Mouse (Mus musculus): ENCODE data around the gene Tbx6. TPM values are rescaled to one million over a fixed set of nuclear protein-coding genes. Genes with fewer than 3 reads are reported as not detected.

Gene Tbx6
- polyA plus RNA-seq, 1 experiment from 2014 or later, result 0.08 TPM

DNA sequence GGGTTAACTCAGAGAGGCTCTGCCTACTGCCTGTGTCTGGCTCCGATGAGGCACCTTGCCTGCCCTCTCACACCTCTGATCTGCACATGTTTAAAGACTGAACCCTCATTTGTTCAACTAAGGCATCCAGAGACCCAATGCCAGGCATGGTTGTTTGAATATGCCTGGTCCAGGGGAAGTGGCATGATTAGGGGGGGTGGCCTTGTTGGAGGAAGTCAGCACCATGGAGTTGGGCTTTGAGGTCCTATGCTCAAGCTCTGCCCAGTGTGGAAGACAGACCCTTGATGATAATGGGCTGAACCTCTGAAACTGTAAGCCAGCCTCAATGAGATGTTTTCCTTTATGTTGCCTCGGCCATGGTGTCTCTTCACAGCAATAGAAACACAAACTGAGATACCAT lies 7.9 kb upstream of the Tbx6 start:
- TF ChIP-seq EP300 (optimal IDR thresholded peaks at IDR 0.05) (no peak), CTCF (IDR thresholded peaks at IDR 0.05; ENCODE audit: low read depth) (no peak)
- 80% methylated on average over 2 of the region's 2 CpGs for WGBS
- no peaks in the 10 kb centered on the region for H3K27me3 ChIP-seq (ENCODE audit: control insufficient read depth, insufficient read depth, low read length)

DNA sequence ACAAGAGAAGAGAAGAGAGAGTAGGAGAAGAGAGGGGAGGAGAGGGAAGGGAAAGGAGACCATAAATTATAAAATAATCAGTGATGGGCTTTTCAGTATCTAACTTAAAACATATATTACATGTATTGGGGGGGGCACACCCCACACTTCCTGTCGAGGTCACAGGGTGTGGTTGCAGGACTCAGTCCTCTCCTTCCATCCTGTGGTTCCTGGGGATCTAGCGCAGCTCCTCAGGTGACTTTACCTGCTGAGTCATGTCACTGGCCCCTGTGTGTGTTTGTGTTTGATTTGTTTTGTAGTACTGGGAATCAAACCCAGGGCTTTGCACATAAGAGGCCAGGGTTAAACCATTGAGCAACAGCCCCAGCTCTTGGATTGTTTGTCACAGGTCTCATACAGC lies 6.8 kb upstream of the Tbx6 start:
- peaks cover 11% of the 10 kb centered on the region; the same call in 1 of the 2 replicates for H3K36me3 ChIP-seq (ENCODE audit: control insufficient read depth, insufficient read depth, low read length)
- no peak for ATAC-seq (ENCODE audit: low FRiP score, low TSS enrichment)
- H3K9ac ChIP-seq (ENCODE audit: low read length), result no peak overlapping the region
- no peak for DNase-seq (ENCODE audit: low spot score)
- H3K4me3 ChIP-seq (ENCODE audit: low read depth, low read length), result no peak overlapping the region
- no peak overlapping the region for H3K4me2 ChIP-seq (replicated peaks; ENCODE audit: low read depth)
- no peaks in the 10 kb centered on the region for H3K9me3 ChIP-seq (ENCODE audit: control insufficient read depth, low read length)
- H3K27ac ChIP-seq (replicated peaks), result peak overlapping the region; percentile 30; the same call in 1 of the 2 replicates
- H3K4me1 ChIP-seq (replicated peaks; ENCODE audit: control insufficient read depth, insufficient read depth), result peaks cover 5% of the 10 kb centered on the region; the same call in 1 of the 2 replicates
- 58% methylated on average over 2 of the region's 2 CpGs for WGBS
- H3K27me3 ChIP-seq (ENCODE audit: control insufficient read depth, insufficient read depth, low read length), result no peaks in the 10 kb centered on the region
- TF ChIP-seq CTCF (IDR thresholded peaks at IDR 0.05; ENCODE audit: low read depth) (no peak), EP300 (optimal IDR thresholded peaks at IDR 0.05) (no peak)

More for the DNA sequence above, 7.9 kb upstream of the Tbx6 start:
- no peak overlapping the region for H3K4me3 ChIP-seq (ENCODE audit: low read depth, low read length)
- H3K27ac ChIP-seq (replicated peaks), result no peak overlapping the region
- no peak overlapping the region for H3K4me2 ChIP-seq (replicated peaks; ENCODE audit: low read depth)
- peaks cover 5% of the 10 kb centered on the region; the same call in 1 of the 2 replicates for H3K4me1 ChIP-seq (replicated peaks; ENCODE audit: control insufficient read depth, insufficient read depth)
- no peak for ATAC-seq (ENCODE audit: low FRiP score, low TSS enrichment)
- no peak overlapping the region for H3K9ac ChIP-seq (ENCODE audit: low read length)
- peaks cover 11% of the 10 kb centered on the region; the same call in 1 of the 2 replicates for H3K36me3 ChIP-seq (ENCODE audit: control insufficient read depth, insufficient read depth, low read length)
- H3K9me3 ChIP-seq (ENCODE audit: control insufficient read depth, low read length), result no peaks in the 10 kb centered on the region
- no peak for DNase-seq (ENCODE audit: low spot score)

DNA sequence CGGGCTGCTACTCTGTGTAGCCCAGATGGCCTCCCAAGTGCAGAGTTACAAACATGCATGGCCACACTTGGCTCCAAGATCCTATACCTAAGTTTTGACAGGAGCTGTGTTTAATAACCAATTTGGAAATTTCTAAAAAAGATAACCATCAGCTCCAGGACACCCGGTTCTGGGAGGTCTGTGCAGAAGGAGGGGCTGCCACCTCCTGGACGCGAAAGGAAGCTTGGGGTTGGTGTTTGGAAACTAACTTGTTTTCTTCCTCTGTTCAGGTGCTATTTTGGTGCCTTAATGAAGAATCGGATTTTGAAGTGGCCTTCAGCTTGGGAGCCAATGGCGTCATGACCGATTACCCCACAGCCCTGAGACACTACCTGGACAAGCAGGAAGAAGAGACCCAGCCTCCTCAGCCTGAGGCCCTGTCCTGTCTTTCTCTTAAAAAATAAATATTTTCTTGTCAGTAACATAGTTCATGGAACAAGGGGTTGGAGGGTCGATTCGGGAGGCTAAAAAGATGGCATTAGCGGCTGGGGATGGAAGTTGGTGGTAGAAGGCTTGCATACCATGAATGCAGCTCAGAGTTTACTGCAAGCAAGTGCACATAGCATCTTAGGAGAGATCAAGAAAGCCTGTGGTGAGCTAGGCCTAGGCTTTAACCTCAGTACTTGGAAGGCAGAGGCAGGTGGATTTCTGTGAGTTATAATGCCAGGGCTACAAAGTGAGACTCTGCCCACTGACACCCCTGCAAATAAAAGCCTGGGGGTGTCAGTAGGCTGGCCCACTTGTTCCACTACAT lies 5.9 kb upstream of the Tbx6 start:
- WGBS, result 72% methylated on average over 10 of the region's 10 CpGs
- peaks cover 6% of the 10 kb centered on the region; the same call in 1 of the 2 replicates for H3K36me3 ChIP-seq (ENCODE audit: control insufficient read depth, insufficient read depth, low read length)
- no peaks in the 10 kb centered on the region for H3K27me3 ChIP-seq (ENCODE audit: control insufficient read depth, insufficient read depth, low read length)
- ATAC-seq (ENCODE audit: low FRiP score, low TSS enrichment), result no peak
- H3K9ac ChIP-seq (ENCODE audit: low read length), result no peak overlapping the region
- peaks cover 5% of the 10 kb centered on the region; the same call in 1 of the 2 replicates for H3K4me1 ChIP-seq (replicated peaks; ENCODE audit: control insufficient read depth, insufficient read depth)
- no peaks in the 10 kb centered on the region for H3K9me3 ChIP-seq (ENCODE audit: control insufficient read depth, low read length)
- H3K27ac ChIP-seq (replicated peaks), result peak overlapping the region; percentile 92
- peak; percentile 60 for TF ChIP-seq CTCF (IDR thresholded peaks at IDR 0.05; ENCODE audit: low read depth)
- no peak for TF ChIP-seq EP300 (optimal IDR thresholded peaks at IDR 0.05)
- no peak for DNase-seq (ENCODE audit: low spot score)
- peak overlapping the region; percentile 100; the same call in 1 of the 2 replicates for H3K4me2 ChIP-seq (replicated peaks; ENCODE audit: low read depth)
- H3K4me3 ChIP-seq (ENCODE audit: low read depth, low read length), result no peak overlapping the region

DNA sequence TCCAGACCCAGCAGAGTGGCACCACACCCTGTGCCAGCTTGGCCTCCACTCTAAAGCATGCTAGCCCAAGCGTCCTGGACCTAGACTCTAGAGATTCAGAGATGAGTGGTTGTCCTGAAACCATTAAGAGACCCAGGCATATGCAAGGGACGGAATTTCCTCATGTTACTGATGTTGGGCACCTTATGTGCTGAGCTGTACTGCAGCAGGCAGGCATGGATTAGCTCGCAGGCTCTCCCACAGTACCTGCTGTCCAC lies 5.4 kb upstream of the Tbx6 start:
- no peak for ATAC-seq (ENCODE audit: low FRiP score, low TSS enrichment)
- Histone ChIP-seq H3K27me3 (ENCODE audit: control insufficient read depth, insufficient read depth, low read length) (no peaks in the 10 kb centered on the region), H3K4me3 (ENCODE audit: low read depth, low read length) (no peak overlapping the region), H3K9ac (ENCODE audit: low read length) (no peak overlapping the region), H3K4me1 (replicated peaks; ENCODE audit: control insufficient read depth, insufficient read depth) (peaks cover 7% of the 10 kb centered on the region), H3K9me3 (ENCODE audit: control insufficient read depth, low read length) (no peaks in the 10 kb centered on the region), H3K4me2 (replicated peaks; ENCODE audit: low read depth) (peak overlapping the region; percentile 100), H3K27ac (replicated peaks) (peak overlapping the region; percentile 92), H3K36me3 (ENCODE audit: control insufficient read depth, insufficient read depth, low read length) (peaks cover 3% of the 10 kb centered on the region; the same call in 1 of the 2 replicates)
- no peak for TF ChIP-seq EP300 (optimal IDR thresholded peaks at IDR 0.05)
- TF ChIP-seq CTCF (IDR thresholded peaks at IDR 0.05; ENCODE audit: low read depth), result no peak
- WGBS, result 42% methylated on average over 3 of the region's 3 CpGs
- no peak for DNase-seq (ENCODE audit: low spot score)

DNA sequence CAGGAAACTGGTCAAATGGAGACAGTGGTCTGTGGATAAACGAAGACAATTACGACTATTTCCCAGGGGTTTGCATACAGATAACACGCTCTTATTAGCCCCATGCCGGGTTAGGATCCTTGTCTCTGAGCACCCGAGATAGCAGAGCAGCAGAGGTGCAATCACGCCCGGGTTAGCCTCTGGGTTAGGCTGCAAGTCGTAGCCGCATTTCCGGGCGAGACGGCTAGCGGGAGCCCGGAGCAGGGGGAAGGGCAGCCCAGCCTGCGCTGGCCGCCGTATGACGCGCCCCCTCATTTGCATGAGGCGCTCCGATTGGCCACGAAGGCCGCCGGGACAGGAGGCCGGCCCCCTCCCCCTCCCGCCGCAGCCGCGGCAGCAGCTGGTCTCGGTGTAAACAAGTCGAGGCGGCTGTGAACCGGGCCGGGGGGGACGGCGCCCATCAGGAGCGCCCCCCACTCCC lies 4.7 kb upstream of the Tbx6 start, which contains the start of gene Ypel3:
Gene Ypel3 (plus strand): TSS at position 358 of the 460 bp plus-strand sequence.
- TF ChIP-seq EP300 (optimal IDR thresholded peaks at IDR 0.05) (no peak), CTCF (IDR thresholded peaks at IDR 0.05; ENCODE audit: low read depth) (peak; percentile 5; the same call in 1 of the 2 replicates)
- Histone ChIP-seq H3K4me2 (replicated peaks; ENCODE audit: low read depth) (peak within 1 kb of the TSS; percentile 100), H3K9ac (ENCODE audit: low read length) (peak within 1 kb of the TSS; percentile 96), H3K4me3 (ENCODE audit: low read depth, low read length) (peak within 1 kb of the TSS; percentile 77), H3K27ac (replicated peaks) (peak within 1 kb of the TSS; percentile 92), H3K4me1 (replicated peaks; ENCODE audit: control insufficient read depth, insufficient read depth) (peaks cover 11% of the 10 kb centered on the region), H3K27me3 (ENCODE audit: control insufficient read depth, insufficient read depth, low read length) (no peaks in the 10 kb centered on the region), H3K9me3 (ENCODE audit: control insufficient read depth, low read length) (no peaks in the 10 kb centered on the region), H3K36me3 (ENCODE audit: control insufficient read depth, insufficient read depth, low read length) (no peaks in the 10 kb centered on the region)
- under 1% methylated on average over 28 of the region's 37 CpGs for WGBS
- ATAC-seq (ENCODE audit: low FRiP score, low TSS enrichment), result peak; percentile 92
- DNase-seq (ENCODE audit: low spot score), result peak; percentile 97

DNA sequence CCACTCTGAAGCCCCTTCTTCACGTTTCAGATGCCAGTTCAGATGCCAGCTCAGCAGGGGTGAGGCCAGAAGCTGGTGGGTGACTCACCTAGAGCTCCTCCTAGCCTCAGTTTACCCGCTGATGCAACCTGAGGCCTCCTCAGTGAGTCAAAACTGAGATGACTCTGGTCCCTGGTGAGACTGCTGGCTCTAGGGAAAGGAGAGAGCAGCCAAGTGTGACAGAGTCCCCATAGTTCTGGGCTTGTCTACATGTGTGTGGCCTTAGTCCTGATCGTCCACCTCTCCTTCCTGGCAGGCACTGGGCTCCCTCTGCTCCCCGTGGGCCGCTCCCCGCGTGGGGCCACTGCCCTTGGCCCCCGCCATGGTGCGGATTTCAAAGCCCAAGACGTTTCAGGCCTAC lies 3.8 kb upstream of the Tbx6 start:
- Histone ChIP-seq H3K27ac (replicated peaks) (peak overlapping the region; percentile 92; the same call in 1 of the 2 replicates), H3K4me3 (ENCODE audit: low read depth, low read length) (peak overlapping the region; percentile 77), H3K4me2 (replicated peaks; ENCODE audit: low read depth) (peak overlapping the region; percentile 100), H3K9me3 (ENCODE audit: control insufficient read depth, low read length) (no peaks in the 10 kb centered on the region), H3K27me3 (ENCODE audit: control insufficient read depth, insufficient read depth, low read length) (no peaks in the 10 kb centered on the region), H3K4me1 (replicated peaks; ENCODE audit: control insufficient read depth, insufficient read depth) (peaks cover 11% of the 10 kb centered on the region), H3K36me3 (ENCODE audit: control insufficient read depth, insufficient read depth, low read length) (no peaks in the 10 kb centered on the region), H3K9ac (ENCODE audit: low read length) (peak overlapping the region; percentile 96)
- peak; percentile 3; the same call in 1 of the 2 replicates for ATAC-seq (ENCODE audit: low FRiP score, low TSS enrichment)
- no peak for DNase-seq (ENCODE audit: low spot score)
- no peak for TF ChIP-seq EP300 (optimal IDR thresholded peaks at IDR 0.05)
- TF ChIP-seq CTCF (IDR thresholded peaks at IDR 0.05; ENCODE audit: low read depth), result no peak
- WGBS, result 42% methylated on average over 10 of the region's 10 CpGs
